Mouse (Mus musculus) Muller cell, postnatal 12 days (primary cell): ENCODE measurements around the gene Tmem8b.
A peak's percentile ranks its signal among the peaks of the same experiment; 100 is the strongest.

ENCODE experiments used
- DNase-seq: peaks from one replicate; pipeline ENCODE4 v3.0.0-alpha.2; 2015; ENCODE audit errors: inconsistent ontology term

Gene Tmem8b

GRCm38 (mm10) chr4:43656339-43657109 lies 12.2 kb upstream of the Tmem8b start, which contains the start of gene Hint2:
TSS of gene Hint2 (minus strand) at chr4:43656466.
- peak; percentile 99 for DNase-seq

DNA sequence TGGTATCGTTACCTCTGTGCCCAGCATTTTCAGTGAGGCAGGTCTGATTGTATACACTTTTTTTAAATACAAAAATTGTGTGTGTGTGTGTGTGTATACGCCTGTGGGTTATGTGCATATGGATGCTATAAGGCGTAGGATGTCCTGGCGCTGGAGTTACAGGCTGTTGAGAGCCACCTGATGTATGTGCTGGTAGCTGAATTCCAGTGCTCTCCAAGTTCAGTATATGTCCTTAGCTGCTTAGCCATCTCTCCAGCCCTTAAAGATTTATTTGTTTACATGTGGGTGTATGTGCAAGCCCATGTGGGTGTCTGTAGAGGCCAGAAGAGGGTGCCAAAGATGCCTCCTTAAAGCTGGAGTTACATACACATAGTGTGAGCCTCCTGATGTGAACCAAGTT lies 11.6 kb upstream of the Tmem8b start:
- peak; percentile 6 for DNase-seq

DNA sequence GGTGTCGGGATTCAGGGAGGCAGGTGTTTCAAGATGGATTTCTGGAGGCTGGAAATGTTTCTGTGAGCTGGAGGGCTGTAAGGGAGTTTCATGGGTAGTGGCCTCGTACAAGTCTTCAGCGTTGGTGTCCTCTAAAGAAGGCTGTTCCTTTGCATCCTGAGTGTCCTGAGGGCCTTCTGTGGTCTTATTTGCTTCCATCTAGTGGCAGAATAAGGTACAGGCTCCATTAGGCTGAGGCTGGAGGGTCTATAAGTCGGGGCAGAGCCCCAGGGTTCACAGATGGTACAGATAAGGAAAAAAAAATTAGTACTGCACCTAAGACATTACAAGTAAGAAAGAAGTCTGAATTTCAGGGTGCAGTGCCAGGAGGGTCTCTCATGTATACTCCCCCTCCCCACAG lies 2.4 kb upstream of the Tmem8b start:
- no peak for DNase-seq

DNA sequence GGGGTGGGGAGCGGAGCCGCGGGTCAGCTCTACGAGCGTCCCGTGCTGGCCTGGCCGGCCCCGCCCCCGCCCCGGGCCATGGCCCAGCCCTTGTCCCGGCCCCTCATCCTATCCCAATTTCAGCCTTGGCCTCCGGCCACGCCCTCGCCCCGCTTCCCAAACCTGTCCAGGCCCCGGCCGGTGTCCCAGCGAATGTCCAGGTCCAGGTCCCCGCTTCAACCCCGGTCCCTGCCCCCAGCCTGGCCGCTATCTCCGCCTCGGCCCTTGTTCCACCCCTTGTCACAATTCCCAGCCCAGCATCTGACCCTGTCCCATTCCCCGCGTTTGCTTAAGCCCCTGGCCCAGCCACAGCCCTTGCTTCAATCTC lies 640 bp downstream of the Tmem8b start:
- DNase-seq = peak; percentile 88

DNA sequence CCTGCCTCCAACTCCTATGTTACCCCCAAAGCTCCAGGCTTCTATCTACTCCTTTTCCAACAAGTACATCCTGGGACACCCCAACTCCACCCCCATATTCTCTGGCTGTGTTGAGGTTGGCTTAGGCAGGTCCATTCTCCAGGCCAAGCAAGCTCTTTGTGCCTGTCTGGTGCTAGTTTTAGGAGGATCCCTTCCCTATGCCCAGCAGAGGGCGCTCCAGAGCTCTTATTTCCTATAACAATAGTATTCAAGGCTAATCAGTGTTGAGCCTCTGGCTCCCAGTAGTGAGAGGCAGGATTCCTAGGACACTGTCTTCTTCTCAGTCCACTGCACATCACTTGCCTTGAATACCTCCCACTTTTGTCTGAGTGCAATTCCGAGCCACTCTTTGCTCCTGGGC lies 3.3 kb downstream of the Tmem8b start:
- peak; percentile 81 for DNase-seq

- no peak for DNase-seq
Observed at GRCm38 (mm10) chr4:43673703-43674102, 4.9 kb downstream of the Tmem8b start.

GRCm38 (mm10) chr4:43674974-43675373 lies 6.2 kb downstream of the Tmem8b start:
- DNase-seq = no peak

DNA sequence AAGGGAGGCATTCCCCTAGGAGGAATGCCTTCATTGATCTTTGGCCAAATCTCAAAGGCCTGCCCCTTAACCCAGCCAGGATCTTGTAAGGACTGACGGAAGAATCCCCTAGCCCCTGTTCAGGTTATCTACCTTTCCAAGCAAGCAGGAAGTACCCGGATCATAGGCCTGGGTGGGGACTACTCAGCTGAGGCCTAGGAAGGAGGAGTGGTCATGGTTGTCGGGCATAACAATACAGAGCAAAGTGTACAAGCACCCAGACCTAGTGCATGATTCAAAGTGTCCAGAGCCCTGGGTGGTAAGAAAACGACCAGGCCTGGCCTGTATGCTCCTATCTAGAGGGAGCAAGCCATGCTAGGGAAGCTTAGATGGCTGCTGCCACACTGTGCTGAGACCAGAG lies 6.8 kb downstream of the Tmem8b start:
- no peak for DNase-seq

- DNase-seq = no peak
Observed at GRCm38 (mm10) chr4:43678541-43678940, 9.8 kb downstream of the Tmem8b start.

- no peak for DNase-seq
Observed at GRCm38 (mm10) chr4:43679416-43680043, 10.8 kb downstream of the Tmem8b start.

GRCm38 (mm10) chr4:43690021-43690420 lies 21.2 kb downstream of the Tmem8b start:
- DNase-seq = no peak

DNA sequence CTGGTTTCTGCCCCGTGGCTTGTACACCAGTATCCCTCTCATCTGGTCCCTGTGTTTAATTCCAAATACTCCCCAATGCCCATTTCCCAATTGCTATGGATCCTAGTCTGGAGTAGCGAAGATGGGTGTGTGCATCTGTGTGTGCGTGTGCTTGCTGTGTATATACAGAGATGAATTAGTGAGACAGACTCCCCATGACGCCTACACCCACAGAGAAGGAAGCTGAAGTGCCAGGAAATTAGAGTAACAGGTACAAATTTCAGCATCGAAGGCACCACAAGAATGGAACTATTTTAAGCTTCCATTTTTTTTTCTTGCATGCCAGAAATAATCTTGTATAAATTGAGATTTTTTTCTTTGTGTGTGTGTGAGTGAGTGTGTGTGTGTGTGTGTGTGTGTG lies 22.3 kb downstream of the Tmem8b start:
- no peak for DNase-seq

GRCm38 (mm10) chr4:43693806-43694241 lies 25.1 kb downstream of the Tmem8b start:
- peak; percentile 58 for DNase-seq

GRCm38 (mm10) chr4:43694439-43695248 lies 25.9 kb downstream of the Tmem8b start:
- DNase-seq = no peak

DNA sequence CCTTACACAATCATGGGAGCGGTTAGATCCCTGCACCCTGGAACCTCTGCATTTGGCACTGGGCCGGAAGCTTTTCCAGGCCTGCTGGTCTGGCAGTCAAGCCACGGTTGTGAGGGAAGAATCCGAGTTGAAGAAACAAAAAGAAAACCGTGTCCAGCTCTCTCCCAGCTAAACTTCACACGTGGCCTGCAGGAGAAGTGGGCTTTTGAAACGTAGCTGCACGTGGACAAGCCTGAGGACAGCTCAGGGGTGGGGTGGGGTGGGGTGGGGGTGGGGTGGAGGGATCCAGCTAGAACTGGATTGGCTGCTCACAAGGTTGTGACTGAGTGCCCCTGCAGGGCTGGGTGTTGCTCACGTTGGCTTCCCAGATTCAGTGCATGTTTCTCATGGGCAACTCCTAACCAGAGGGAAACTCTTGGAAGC lies 26.5 kb downstream of the Tmem8b start:
- peak; percentile 11 for DNase-seq

DNA sequence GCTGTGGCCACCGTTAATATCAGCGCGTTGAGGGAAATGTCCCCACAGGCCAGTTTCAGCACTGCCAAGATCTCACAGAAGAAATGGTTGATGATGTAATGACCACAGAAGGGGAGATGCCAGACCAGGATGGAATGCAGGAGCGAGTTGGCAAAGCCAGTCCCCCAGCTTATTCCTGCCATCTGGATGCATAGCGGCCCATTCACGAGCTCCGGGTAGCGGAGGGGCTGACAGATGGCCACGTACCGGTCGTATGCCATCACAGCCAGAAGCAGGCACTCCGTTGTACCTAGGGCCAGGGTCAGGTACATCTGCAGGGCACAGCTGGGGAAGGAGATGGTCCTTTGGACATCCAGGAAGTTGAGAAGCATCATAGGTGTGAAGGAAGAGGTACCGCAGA lies 27.8 kb downstream of the Tmem8b start:
- peak; percentile 51 for DNase-seq

- DNase-seq = no peak
Observed at GRCm38 (mm10) chr4:43700707-43701106, 31.9 kb downstream of the Tmem8b start, which contains the start of gene Olfr70. TSS of gene Olfr70 (minus strand) at chr4:43700807.

DNA sequence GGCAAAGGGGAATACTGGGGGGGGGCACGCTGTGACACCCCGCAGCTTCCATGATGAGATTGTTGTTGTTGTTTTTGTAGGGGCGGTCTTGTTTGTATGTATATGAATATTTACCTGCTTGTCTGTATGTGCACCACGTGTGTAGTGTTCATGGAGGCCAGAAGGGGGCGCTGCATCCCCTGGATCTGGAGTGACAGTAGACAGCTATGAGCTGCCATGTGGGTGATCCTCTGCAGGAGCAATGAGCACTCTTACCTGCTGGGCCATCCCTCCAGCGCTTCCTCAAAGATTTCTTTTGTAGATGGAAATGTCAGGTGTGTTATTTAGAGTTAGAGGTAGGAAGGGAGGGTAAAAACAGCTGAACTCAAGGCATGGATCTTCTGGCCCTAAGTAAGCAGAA lies 34.7 kb downstream of the Tmem8b start:
- DNase-seq = no peak

DNA sequence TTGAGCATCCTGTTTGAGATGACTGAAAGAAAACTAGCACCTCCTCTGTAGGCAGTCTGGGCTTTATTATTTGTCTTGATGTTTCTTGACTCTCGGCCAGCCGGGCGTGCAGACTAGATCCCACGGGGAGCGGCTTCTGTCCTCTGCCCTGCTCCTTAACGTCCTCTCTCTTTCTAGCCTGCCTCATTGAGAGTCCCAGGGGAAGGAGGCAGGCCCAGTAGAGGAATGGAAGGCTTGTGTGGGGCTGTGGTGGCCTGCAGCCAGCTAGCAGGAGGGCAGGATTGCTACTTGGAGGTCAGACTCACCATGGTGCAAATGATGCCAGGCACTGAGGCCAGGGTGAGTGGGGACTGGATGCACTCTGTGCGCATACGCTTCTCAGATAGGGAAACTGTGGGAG lies 35.1 kb downstream of the Tmem8b start:
- no peak for DNase-seq

GRCm38 (mm10) chr4:43705991-43706390 lies 37.2 kb downstream of the Tmem8b start:
- DNase-seq = no peak

DNA sequence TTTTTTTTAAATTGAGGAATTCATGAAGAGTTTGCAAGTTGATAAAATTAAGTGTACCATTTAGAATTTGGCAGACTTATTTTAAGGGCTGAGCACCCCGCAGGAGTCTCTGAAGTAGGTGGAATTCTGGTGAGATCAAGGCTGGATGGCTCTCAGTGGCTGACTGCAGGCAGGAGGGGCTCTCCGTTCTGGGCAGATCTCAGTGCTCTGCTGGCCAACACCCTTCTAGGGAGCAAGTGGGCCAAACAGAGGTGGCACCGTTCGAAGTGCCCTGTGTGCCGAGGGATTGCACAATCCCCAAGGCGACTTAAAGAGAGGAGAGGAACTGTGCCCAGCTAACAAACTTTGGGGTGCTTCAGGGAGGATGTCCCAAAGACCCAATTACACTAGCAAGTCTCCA lies 41.1 kb downstream of the Tmem8b start, which contains the start of gene Olfr71:
Gene Olfr71, minus strand, starts transcription at position 387 of the 400 bp plus-strand sequence.
- DNase-seq = no peak

DNA sequence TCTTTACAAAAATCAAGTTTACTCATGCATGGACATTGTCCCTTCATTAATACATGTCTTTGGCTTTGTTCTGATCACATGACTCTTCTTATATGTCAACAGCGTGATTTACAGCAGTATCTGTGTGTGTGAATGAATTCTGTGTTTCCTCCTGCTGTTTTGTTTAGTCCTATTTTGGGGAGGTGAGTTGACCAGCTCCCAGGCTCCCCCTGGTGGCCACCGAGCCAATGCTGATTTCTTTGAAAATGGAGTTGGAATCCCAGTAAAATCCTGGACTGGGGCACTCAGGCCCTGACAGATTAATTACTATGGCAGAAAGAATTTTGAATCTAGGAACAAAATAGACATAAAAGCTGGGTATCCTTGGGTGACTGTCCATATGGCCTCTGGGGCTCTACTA lies 43.0 kb downstream of the Tmem8b start:
- peak; percentile 80 for DNase-seq
